Mouse (Mus musculus): Measurements from ENCODE around the gene Olfr698.
"Not testable (repeated sequence)": the region's sequence is repeated elsewhere in the genome, so short reads cannot be mapped to it uniquely, and the experiment has no call there.

Gene Olfr698

DNA sequence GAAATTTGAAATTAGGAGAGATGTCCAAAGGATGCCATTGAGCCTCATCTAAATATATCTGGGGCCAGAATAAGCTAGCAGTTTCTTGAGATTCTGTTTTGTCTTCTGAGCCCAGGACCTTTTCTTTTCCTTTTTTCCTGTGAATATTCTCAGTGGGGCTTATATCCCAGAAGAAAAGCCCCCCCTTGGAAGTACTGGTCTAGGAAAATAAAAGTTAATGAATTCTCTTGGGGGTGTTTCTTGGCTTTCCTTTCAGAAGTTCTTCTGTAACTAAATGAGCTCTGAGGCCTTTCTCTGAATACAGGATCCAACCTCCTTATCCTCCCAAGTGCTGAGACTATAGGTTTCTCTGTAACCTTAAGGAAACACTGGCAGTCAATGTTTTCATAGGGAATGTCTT, at the start of gene Olfr698:
Gene Olfr698 (minus strand): TSS at position 101 of the 400 bp plus-strand sequence.
- no peak for DNase-seq

DNA sequence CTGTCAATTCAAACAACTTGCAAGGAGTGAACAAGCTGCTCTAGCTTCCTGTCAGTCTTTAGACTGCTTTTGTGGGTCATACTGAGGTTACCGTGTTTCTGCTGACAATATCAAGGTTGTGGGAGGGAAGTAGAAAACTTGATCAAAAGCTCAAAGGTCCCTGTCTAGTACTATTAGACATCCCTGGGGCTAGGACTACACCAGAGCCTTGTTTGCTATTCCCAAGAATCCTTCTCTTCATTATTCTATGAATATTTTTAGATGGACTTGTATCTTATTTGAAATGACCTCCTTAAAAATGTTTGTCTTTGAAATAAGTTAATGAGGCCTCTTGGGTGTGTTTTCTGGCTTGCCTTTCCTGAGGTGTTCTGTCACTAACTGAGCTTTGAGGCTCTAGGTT, 37.9 kb upstream of the Olfr698 start, which contains the start of gene Olfr699:
Gene Olfr699 (minus strand): TSS at position 101 of the 400 bp plus-strand sequence.
- DNase-seq, result no peak

DNA sequence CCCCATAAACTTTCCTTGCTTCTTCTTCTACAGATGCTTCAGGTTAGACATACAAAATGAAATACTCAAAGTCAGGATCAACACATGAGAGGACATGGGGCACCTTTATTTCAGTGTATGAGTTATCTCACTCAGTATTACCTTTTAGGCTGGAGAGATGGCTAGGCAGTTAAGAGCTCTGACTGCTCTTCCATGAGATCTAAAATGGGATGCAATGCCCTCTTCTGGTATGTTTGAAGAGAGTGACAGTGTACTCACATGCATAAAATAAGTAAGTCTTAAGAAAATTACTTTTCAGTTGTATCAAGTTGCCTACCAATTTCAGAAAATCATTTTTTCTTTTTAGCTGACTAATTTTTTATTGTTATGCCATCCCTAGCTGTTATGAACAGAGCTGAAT, 33.1 kb upstream of the Olfr698 start:
- no peak for DNase-seq

DNA sequence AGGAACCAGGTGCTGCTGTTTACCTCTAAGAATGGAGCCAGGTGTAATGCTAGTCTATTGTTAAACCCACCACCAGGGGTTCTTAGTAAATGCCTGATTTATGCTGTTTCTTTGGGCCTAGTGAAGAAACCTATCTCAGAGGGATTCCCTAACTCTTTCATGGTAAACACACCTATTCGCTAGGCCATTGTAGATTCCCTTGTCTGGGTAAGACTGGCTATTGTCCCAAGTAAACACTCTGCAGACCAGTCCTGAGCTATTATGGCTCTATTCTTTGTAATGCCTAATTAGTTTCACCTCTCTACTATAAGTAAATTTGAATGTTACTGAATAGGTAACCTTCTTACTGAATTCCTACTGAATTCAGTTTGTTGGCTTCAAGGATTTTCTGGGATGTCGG, 5.8 kb upstream of the Olfr698 start:
- DNase-seq, result not testable (repeated sequence)

DNA sequence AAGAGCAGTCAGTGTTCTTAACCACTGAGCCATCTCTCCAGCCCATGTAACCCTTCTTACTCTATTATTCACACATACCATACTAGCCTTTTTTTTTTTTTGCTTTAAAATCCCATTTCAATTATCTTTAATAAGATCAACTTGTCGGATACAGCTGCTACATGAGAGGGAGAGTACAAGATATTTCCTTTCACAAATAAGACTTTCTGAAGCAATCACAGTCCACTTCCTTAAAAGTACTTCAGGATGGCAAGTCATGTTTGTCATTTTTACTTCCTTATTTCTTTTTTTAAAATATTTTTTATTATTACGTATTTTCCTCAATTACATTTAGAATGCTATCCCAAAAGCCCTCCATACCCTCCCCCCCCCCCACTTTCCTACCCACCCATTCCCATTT, 3.6 kb upstream of the Olfr698 start:
- DNase-seq, result no peak

DNA sequence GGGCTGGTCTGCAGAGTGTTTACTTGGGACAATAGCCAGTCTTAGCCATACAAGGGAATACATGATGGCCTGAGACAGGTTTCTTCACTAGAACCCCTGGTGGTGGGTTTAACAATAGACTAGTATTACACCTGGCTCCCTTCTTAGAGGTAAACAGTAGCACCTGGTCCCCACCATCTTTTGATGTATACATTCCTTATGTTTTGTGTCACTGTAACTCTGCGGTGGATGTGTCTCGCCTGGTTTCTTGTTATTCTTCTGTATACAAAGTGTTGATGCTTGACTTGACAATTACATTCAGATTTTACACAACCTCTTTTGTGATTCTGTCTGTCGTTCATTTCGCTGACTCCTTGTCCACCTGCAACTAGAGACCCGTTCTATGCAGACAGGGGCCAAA, 9.4 kb downstream of the Olfr698 start:
- DNase-seq, result no peak

DNA sequence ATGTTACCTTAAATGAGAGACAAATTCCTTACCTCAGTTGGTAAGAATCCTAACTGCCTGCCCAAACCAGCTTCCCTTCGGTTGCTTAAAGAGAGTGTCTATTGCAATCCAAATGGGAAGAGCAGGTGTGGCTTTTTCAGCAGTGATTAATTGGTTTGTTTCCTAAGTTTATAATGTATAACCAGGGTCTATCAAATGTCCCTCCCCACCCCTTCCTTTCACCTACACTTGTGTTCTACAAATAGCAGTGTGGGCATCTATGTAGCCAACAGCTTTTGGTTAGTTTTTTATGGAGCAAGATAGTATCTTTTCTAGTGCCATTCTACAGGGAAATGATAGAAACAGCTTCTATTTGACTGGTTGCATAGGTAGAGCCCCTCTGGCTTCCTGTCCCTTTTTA, 12.9 kb downstream of the Olfr698 start, which contains the start of gene Olfr697:
Gene Olfr697 (minus strand): TSS at position 101 of the 400 bp plus-strand sequence.
- no peak for DNase-seq

DNA sequence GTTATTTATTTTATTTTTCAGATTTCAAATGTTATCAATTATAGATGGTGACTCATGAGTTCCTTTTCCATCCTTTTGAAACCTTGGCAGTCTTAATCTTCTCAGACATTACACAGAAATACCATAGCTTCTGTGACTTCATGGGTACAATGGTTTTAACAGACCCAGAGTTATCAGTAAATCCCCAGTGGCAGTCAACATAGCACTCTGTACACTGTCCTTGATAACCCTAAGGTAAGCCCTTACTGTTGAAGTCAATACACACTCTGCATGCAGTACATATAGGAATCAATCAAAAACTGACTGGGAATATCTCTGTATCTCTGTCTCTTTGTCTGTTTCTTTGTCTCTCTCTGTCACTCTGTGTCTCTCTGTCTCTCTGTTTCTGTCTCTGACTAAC, 18.2 kb downstream of the Olfr698 start:
- no peak for DNase-seq

DNA sequence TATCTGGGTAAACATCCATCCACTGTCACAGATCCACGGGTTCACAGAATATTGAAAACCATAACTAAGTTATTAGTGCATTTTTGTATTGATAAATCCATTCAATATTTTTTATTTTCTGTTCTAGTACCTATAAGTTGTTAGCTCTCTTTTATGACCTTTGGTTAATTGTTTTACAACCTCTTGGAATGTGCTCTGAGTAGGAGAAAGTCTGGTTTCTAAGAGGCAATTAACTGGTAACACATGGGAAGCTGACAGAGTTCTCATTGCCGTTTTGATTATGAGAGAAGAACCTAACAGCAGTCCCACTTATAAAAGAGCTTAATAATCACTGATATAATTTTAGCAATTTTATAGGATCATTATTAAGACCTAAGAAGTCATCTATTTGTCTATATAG, 21.5 kb downstream of the Olfr698 start:
- no peak for DNase-seq

DNA sequence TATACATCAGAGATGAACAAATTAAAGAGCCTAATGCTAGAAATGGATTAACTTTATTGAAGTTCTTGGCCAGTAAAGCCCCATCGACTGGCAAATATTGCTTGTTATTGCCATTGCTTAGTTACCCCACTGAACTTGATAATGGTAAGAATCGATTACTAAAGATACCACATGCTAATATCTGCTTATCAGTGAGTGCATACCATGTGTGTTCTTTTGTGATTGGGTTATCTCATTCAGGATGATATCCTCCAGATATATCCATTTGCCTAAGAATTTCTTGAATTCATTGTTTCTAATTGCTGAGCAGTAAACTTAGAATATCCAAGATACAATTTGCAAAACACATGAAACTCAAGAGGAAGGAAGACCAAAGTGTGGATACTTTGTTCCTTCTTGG, 29.5 kb downstream of the Olfr698 start:
- DNase-seq, result not testable (repeated sequence)

DNA sequence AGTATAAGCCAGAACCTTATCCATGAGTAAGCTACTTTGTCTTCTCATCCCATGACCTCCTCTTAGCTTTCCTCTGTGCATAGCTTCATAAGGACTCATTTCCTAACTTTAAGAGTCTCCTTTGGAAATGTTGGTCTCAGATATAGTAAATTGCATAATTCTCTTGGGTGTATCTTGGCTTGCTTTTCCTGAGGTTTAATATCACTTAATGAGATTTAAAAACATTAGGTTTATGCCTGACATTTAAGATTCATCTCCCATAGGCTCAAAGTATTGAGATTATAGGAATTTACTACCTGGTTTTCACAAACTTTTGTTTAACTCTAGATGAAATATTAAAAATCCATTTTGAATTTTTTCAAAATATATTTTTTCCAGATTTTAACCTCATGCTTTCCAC, 38.9 kb downstream of the Olfr698 start, which contains the start of gene Olfr695:
Gene Olfr695 (minus strand): TSS at position 101 of the 400 bp plus-strand sequence.
- no peak for DNase-seq

DNA sequence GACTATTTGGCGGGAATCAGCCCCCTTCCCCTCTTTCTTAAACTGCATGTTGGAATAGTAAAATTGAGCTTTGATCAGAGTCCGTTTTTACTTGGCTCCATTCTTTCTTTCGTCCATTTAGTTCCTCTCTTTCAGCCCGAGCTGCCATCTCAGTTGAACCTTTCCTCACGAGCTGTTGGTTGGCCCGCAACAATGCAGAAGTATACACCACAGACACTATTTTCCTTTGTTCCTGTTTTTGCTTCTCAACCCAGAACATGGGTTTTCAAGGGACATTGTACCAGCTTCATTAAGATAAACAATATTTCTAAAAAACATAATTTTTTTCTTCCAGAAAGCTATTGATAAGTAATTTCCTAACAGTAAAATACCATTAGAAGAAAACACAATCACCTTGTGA, 43.7 kb downstream of the Olfr698 start:
- DNase-seq, result no peak

DNA sequence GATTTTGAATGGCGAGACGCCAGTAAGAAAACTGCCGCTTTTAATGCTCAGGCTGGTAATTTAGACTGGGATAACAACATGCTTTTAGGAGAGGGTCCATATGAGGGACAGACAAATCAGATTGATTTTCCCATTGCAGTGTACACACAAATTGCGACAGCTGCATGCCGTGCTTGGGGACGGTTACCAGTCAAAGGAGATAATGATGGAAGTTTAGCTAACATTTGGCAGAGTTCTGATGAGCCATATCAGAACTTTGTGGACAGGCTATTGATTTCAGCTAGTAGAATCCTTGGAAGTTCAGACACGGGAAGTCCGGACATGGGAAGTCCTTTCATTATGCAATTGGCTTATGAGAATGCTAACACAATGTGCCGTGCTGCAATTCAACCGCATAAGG, 47.5 kb downstream of the Olfr698 start:
- not testable (repeated sequence) for DNase-seq

Measured in thymus, postnatal 36 days (tissue).